Mouse (Mus musculus) frontal cortex, adult (tissue): ENCODE results near the gene Selenbp1.
"Not testable (repeated sequence)": the region's sequence is repeated elsewhere in the genome, so short reads cannot be mapped to it uniquely, and the experiment has no call there.

ENCODE experiments used
- ATAC-seq: cut with Nextera tagmentation; 2 replicates; pipeline ENCODE4 v1.9.2; 2017; ENCODE audit warnings: mild to moderate bottlenecking, moderate library complexity, mixed read lengths; ENCODE audit not compliant: low TSS enrichment

Selenbp1 gene

DNA sequence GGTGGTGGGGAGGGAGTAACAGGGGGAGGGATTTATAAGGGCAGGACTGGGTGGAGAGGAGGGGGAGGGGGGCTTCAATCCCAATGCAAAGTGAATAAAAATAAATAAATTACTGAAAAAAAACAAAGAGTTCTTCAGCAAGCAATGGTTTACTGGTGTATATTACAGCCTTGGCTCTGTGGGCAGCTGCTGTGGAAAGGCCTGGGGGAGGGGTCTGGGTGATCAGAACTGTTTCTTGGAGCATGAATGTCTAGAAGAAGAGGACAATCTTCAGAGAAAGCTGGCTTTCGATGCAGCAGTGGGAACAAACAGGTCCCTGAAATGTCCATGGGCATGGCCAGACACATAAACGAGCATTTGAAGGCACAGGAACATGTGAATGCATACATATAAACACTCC, 577 bp upstream of the Selenbp1 start:
- not testable (repeated sequence) for ATAC-seq

DNA sequence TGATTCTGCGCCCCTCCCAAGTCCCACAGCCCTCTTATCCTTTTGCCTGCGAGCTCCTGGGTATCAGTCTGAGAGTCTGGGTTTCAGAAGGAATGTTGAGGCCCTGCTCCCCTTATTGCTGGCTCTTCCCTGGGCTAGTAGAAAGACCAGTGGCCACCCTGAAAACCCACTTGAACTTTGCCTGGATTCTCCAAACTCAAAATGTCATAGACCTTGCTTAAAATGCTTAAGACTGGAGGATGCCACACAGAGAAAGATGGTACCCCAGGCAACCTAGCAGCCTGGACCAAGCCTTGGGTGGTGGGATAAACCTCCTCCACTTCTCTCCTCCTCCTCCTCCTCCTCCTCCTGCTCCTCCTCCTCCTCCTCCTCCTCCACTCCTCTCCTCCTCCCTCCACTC, 748 bp downstream of the Selenbp1 start:
- not testable (repeated sequence) for ATAC-seq

DNA sequence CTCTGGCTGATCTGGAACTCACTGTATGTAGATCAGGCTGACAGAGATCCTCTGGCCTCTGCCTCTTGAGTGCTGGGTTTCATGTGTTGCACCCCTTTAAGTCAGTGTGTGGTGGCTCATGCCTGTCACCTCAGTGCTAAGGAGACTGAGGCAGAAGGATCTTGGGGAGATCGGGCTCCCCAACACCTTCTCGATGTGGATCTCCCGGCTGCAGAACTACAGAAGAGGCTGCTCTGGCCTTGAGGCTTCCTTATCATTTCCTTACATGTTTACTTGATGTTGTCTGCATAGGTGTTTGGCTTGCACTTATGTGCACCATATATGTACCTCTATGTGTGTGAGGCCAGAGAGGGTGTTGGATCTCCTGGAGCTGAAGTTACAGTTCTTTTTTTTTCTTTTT, 1.7 kb downstream of the Selenbp1 start:
- ATAC-seq, result not testable (repeated sequence)

DNA sequence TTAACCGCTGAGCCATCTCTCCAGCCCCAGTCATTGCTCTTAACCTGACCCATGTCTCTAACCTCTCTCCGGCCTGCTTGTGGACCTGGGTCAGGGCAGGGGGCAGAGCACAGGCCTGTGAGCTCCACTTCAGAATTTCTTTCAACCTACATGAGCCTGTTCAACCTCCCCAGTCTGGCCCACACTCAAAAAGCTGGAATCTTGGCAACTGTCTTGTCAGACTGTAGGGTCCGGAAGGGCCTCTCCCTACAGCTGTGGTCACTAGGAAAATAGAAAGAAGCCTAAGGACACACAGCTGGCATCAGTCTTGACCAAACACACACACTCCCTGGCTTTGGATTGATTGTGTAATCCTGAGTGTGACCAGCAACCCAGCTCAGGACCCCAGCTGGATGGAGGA, 2.5 kb downstream of the Selenbp1 start:
- ATAC-seq, result not testable (repeated sequence)

DNA sequence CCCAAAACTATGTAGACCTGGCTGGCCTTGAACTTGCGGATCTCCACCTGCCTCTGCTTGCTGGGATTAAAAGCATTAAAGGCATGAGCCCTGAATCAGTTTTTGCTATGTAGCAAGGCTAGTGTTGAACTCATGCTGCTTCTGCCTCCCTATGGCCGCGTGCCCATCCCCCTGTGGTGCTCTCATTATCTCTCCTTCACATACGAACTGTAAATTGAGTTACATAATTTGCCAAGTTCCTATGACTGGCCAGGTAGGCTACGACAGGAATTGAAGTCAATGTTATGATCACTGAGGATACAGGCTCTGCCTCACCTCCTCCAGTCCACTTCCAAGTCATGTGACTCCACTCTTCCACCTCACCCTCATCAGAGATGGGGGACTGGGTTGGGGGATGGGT, 3.3 kb downstream of the Selenbp1 start:
- ATAC-seq, result not testable (repeated sequence)

DNA sequence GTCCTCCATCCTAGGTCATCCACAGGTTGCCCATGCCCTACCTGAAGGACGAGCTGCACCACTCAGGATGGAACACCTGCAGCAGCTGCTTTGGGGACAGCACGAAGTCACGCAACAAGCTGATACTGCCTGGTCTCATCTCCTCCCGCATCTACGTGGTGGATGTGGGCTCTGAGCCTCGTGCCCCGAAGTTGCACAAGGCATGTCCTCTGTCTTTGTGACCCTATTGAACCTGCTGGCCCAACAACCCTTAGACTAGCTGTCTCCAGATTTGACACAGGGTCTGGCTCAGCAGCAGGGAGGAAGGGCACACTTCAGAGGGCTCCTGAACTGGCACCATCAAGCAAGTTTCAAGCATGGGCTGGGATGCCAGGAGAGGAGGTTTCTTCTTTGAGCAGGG, 4.3 kb downstream of the Selenbp1 start:
- ATAC-seq, result not testable (repeated sequence)

DNA sequence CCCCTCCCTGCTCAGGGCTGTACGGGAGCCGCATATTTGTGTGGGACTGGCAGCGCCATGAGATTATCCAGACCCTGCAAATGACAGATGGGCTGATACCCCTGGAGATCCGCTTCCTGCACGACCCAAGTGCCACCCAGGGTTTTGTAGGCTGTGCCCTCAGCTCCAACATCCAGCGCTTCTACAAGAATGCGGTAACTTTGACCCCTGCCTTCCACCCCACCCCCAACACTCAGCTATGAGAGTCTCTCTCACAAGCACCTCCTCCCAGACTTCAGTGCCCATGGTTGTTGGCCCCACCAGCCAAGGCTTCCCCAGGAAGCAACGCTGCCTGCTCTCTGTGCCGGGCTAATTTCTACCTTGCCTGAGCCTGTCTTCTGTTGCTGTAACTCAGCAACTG, 7.2 kb downstream of the Selenbp1 start:
- ATAC-seq, result not testable (repeated sequence)

DNA sequence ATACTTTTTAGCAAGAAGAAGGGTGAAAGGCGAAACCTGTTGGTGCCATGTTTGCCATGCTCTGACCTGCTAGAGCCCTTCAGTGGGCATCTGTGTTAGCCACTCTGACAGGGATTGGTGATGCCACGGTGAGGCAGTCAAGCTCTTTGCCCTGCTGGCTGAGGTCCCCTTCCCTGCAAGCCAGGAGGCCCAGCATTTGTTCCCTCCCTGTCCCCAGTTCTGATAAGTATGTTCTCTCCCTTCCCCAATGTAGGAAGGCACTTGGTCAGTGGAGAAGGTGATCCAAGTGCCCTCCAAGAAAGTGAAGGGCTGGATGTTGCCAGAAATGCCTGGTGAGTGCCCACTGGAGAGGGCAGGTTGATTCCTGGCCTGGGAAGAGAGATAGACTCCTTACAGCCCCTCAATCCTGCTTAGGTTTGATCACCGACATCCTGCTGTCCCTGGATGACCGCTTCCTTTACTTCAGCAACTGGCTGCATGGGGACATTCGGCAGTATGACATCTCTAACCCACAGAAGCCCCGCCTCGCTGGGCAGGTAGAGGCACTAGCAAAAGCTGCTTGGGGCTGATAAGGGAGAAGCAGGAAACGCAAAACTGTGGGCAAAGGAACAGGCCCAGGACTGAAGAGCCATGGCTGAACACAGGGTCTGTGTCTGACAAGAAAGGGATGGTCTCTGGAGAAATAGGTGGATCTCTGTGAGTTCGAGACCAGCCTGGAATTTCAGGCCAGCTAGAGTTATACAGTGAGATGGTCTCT, 9.5 kb downstream of the Selenbp1 start:
- ATAC-seq, result not testable (repeated sequence)

DNA sequence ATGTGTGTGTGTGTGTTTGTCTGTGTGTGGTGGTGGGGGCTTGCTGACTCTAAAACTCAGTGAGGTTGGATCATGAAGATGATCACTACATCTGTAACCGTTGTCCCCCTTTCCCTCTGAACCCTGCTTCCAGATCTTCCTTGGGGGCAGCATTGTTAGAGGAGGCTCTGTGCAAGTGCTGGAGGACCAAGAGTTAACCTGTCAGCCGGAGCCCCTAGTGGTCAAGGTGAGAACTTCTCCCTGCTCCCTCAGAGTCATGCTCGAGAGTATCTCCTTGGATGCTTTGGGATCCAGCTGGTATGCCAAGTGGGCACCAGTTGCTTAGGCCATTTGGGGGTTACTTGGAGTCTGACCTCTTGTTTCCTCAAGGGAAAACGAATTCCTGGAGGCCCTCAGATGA, 10.8 kb downstream of the Selenbp1 start:
- ATAC-seq, result peak; percentile 65; the same call in 1 of the 2 replicates

DNA sequence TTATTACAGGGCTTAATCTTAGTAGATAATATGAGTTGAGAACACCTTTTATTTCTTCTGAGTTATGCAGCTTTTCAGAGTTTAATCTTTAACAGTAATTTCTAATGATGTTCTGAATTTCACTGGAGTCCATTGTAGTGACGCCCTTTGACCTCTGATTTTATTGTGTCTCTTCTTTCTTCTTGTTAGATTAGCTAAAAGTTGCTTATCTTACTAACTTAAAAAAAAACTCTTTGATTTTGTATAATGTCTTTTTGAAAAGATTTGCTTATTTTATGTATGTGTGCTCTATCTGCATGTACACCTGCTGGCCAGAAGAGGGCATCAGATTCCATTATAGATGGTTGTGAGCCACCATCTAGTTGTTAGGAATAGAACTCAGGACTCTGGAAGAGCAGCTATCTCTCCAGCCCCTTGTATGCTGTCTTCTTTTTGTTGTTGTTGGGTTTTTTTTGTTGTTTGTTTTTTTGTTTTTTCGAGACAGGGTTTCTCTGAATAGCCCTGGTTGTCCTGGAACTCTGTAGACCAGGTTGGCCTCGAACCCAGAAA, 15.3 kb downstream of the Selenbp1 start:
- ATAC-seq, result no peak

DNA sequence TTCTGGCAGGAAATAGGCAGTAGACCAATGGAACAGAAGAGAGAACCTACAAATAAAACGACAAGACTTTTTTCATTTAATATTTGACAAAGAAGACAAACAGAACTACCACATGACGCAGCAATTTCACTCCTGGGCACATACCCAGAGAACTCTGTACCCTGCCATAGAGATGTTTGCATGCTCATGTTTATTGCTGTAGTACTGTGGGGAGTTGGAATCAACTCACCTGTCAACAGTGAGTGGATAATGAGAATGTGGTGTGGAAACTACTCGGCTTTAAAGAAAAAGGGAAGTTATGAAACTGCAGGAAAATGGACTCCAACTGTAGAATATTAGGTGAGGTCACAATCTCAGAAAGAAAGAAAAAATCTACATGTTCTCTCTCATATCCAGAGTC, 16.8 kb downstream of the Selenbp1 start:
- ATAC-seq, result no peak

DNA sequence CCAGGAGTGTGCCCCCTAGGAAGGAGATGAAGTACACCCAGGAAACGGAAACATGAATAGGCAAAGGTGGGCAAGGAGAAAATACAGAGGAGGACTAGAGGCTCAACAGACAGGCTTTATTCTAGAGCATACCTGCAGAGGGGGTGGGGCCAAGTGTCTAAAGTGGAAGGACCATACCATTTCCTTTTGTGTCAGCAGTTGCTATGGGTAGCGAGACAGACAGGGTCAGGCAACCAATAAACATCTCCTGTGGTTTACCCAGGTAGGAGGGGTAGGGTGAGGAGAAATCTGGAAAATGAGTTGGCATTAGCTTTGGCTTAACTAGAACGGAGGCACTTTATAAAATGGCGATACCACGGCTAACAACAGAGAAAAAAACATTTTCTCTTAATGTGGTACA, 19.9 kb downstream of the Selenbp1 start:
- ATAC-seq, result no peak

DNA sequence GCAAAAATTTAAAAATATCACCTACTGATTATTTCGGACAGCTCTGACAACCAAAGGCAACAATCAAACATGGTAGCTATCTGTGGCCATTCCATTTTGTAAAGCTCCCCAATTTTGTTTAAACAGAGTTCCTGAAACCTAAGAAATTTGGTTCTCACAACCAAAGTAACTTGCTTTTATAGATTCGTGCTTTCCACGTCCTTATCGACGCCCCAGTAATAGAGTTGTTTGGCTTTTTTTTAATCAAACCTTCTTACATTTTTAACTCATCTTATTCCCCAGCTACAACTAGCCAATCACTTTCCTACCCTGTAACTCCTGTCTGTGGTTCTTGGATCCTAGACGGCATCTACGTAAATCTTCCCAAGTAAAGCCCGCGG, 20.5 kb downstream of the Selenbp1 start:
- ATAC-seq, result no peak

DNA sequence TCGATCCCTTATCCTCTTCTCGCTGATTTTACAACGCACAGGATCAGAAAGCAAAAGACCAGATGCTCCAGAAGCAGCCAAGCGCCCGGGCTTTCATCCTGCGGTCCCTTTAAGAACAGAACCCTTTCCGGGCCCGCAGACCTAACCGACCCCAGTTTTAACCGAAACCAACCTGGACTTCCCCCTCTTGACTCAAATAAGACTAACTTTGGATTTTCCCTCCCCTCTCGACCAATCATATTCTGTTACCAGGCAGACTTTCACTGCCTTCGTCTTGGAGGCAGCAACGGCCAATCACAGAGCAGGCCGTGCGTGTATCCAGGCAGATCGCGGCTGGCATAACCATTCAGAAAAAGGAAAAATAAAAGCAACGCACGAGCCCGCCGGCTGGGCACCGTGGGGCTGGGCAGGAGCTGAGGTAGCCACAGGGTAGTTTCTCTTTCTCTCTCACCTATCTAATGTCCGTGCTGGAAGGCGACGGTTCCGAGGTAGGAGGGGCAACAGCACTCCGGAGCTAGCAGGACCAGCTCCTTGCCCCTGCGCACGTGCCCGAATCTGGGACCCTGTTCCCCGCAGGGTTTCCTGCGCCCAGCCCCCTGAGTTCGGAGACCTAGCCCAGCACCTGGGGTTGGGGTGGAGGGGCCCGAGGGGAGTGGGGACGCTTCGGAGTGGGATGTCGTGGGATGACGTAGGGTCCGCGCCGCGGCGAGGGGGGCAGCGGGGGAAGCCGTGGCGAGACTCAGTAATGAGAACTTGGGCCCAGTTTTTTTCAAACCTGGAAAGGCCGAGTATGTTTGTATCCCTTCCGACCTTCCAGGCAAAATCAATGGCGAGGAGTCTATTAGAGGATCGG, 21.1 kb downstream of the Selenbp1 start, which contains the start of gene Rfx5:
TSS of gene Rfx5 (plus strand) at position 312 of the 853 bp plus-strand sequence.
- ATAC-seq, result peak; percentile 98

DNA sequence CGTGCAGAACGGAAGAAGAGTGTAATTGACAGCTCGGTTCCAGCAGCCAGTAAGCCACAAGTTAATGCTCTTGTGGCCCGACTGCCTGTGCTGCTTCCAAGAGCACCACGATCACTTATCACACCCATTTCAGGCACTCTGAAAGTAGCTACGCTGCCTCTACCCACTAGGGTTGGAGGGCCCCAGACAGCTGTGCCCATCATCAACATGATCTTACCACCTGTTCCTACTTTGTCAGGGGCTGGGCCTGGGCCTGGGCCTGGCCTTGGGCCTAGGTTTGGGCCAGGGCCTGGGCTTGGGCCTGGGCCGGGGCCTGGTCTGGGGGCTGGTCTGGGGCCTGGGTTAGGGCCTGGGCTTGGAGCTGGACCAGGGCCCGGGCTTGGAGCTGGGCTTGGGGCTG, 25.4 kb downstream of the Selenbp1 start:
- ATAC-seq, result no peak

DNA sequence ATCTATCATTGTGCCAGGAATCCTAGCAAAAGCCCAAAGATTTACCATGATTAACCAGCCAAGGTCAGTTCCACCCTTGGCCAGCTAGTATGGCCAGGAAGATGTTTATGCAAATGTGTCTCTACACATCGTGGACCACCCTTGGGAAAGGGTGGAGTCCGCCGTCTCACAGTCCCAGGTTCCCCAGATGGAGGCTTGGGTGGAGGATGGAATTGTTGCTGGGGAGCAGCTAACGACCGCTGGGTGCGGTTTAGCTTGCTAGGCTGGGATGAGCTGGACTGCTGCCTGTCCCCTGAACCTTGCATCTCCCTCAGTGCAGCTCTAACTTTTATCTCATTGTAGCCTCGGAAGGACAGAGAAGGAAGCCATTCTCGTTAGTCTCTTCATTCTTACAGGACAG, 27.0 kb downstream of the Selenbp1 start:
- no peak for ATAC-seq

DNA sequence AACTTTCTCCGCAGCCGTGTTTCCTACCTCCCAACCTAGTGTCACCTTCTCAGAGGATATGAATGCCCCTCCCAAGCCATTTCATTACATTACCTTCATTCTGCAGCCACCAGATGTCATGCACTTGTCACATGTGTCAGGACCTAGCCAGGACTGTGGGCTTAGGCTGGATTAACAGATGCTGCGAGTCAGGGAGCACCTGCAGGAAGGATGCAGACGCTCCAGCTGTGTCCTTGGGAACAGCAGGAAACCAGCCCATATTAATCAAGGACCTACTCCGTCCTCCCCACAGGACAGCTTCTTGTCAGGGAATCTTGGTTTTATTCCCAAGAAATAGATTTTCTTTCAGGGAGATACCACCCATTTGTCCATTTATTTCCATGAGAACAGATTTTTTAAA, 27.5 kb downstream of the Selenbp1 start:
- no peak for ATAC-seq

DNA sequence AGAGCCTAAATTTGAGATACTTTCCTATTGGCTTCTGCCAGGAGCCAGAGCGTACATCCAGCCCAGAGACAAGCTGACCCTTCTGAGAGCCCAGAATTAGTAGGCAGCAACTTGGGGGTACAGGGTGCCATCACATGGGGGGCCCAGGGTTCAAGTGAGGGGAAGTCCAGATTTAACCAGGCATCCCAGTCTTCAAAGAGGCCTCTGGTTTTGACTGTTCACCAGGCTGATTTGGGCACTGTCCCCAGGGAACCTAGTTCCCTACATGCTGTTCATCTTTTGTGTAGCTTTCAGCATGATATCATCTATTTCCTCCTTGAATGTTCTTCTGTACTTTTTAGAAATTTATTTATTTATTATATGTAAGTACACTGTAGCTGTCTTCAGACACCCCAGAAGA, 32.1 kb downstream of the Selenbp1 start:
- no peak for ATAC-seq

DNA sequence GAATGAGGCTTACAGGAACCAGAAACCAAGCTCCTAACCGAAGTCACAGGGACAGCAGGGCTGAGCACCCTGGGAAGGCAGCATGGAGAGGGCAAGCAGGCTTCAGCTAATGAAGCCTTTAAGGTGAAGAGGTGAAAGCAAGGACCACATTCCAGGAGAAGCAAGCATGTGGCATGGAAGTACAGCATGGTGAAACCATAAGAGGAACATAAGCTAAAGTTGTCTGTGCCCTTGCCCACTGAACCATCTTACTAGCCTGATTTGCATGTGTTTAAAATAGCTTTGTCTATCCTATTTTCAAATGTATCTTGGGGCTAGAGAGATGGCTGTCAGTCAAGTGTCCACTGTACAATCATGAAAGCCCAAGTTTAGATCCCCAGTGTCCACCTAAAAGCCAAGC, 33.0 kb downstream of the Selenbp1 start:
- no peak for ATAC-seq

DNA sequence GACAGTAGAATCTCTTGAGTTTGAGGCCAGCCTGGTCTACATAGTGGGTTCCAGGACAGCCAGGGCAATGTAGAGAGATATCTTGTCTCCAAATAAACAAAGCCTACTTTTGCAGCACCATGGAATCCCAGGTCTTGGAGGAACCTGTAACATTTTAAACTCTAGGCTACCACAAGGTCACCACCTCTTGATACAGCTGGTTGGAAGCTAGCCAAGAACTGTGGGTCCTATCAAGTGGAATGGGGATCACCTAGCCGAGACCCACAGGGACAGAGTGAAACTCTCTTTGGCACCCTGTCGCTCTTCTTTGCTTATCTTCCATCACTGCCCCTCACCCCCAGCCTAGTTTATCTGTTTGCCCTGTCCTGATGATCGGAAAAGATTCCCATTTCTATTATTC, 39.7 kb downstream of the Selenbp1 start:
- no peak for ATAC-seq

DNA sequence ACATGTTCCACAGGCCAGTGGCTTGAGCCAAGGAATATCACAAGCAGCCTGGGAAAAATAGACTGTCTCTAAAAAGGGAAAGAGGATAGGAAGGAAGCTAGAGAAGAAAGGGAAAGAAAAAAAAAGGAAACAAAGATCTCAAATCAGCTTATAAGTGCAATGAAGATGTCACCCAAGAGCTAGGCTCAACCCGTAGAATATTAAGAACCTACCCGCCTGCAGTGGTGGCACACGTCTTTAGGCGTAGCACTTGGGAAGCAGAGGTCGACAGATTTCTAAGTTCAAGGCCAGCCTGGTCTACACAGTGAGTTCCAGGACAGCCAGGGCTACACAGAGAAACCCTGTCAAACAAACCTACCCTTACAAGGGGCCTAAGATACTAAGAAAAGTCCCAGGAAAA, 40.8 kb downstream of the Selenbp1 start:
- ATAC-seq, result no peak

DNA sequence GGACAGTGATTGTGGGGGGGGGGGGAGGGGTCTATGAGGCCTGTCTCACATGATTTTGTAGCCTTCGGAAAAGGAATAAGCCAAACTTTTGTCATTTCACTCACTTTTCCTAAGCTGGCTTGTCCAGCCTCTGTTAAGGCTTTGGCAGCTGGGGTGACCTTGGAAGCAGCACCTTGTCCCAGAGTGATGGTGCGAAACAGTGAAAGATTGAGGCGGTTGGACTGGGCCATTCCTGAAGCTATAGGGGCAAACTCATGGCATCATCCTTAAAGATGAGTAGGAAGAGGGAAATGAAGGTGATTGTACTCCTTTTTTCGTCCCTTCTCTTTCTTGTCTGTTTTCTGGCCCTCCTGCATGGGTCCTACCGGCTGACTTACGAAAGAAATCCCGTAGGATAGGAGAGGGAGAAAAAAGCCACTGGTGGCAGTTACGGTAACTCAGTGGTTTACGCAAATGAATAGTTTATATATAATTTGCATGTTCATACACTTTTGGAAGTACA, 41.2 kb downstream of the Selenbp1 start:
- ATAC-seq, result peak; percentile 15; the same call in 1 of the 2 replicates
